Mouse (Mus musculus) spleen, adult 2 months (tissue): Measurements from ENCODE around the gene Lzts2.

Experiments
- CTCF ChIP-seq: fragments of 200-500 bp; IDR thresholded peaks from 2 replicates; pipeline ENCODE4 v1.5.1; 2011; ENCODE audit warnings: mild to moderate bottlenecking, inconsistent platforms; ENCODE audit not compliant: insufficient read depth, insufficient read length, insufficient replicate concordance; ENCODE audit errors: extremely low read depth
- POLR2A ChIP-seq: fragments of 200-500 bp; IDR thresholded peaks from 2 replicates; pipeline ENCODE4 v1.6.1; 2011; ENCODE audit warnings: low read depth, low read length, inconsistent platforms

- no peak for TF ChIP-seq POLR2A
- TF ChIP-seq CTCF: no peak
Observed at GRCm38 (mm10) chr19:44992246-44992645, 22.0 kb upstream of the Lzts2 start.
